In the genomic region with DNA sequence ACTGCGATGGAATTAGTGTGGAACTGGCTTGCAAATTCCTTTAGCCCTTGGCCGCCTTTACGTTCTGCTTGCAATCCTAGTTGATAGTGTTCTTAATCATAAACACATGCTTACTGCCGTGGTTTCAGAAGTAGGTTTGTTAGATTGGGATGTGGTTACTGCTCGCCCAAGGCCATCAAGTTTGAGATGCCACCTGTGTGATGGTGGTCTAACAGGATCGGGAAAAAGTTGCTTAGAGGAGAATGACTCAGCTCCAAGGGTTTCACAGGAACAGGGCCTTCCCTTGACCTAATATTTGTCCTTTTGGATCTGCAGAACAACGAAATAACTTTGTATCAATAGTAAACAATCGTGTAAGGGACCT, we compare ENCODE assay signal across 8 mouse cellular contexts. TPM values are rescaled to one million over a fixed set of nuclear protein-coding genes. Genes with fewer than 3 reads are reported as not detected.
DNase-seq lines count a peak whose midpoint lies in the region; ATAC-seq and TF ChIP-seq lines count a peak whose summit lies in the region.

No protein-coding gene starts in this region.

- H3K4me1 ChIP-seq in heart, embryonic 12.5 days (replicated peaks) = peaks cover 43% of the 10 kb centered on the region
- peaks cover 31% of the 10 kb centered on the region for H3K4me1 ChIP-seq in E14TG2a.4 (replicated peaks; ENCODE audit: low read depth, low read length)
- peaks cover 20% of the 10 kb centered on the region for H3K4me1 ChIP-seq in forebrain, embryonic 16.5 days (replicated peaks; ENCODE audit: control insufficient read depth, insufficient read depth, low read length)

- peaks cover 23% of the 10 kb centered on the region for H3K36me3 ChIP-seq in heart, embryonic 12.5 days
- peaks cover 35% of the 10 kb centered on the region for H3K36me3 ChIP-seq in E14TG2a.4 (ENCODE audit: insufficient read depth, low read length)
- H3K36me3 ChIP-seq in forebrain, embryonic 16.5 days (ENCODE audit: control insufficient read depth, insufficient read depth) = no peaks in the 10 kb centered on the region

- ATAC-seq in heart, embryonic 12.5 days (ENCODE audit: insufficient number of reproducible peaks, low FRiP score) = no peak
- ATAC-seq in forebrain, embryonic 16.5 days = no peak
- ATAC-seq in megakaryocyte progenitor cell, adult 5-6 weeks (replicated peaks; ENCODE audit: poor library complexity) = peak; percentile 4; the same call in 1 of the 2 replicates

- H3K9me3 ChIP-seq in heart, embryonic 12.5 days (replicated peaks) = no peaks in the 10 kb centered on the region
- H3K9me3 ChIP-seq in E14TG2a.4 (ENCODE audit: low read length) = no peaks in the 10 kb centered on the region
- no peaks in the 10 kb centered on the region for H3K9me3 ChIP-seq in forebrain, embryonic 16.5 days (ENCODE audit: control insufficient read depth, low read length)

- peak overlapping the region; percentile 83 for H3K4me2 ChIP-seq in heart, embryonic 12.5 days
- H3K4me2 ChIP-seq in forebrain, embryonic 16.5 days (ENCODE audit: low read length) = peak overlapping the region; percentile 90

- WGBS in heart, embryonic 12.5 days = 19% methylated on average over 8 of the region's 8 CpGs
- WGBS in forebrain, embryonic 16.5 days = 24% methylated on average over 8 of the region's 8 CpGs

- peak overlapping the region; percentile 77 for H3K4me3 ChIP-seq in heart, embryonic 12.5 days
- peak overlapping the region; percentile 88 for H3K4me3 ChIP-seq in E14TG2a.4 (replicated peaks; ENCODE audit: low read length)
- peak overlapping the region; percentile 61 for H3K4me3 ChIP-seq in forebrain, embryonic 16.5 days (replicated peaks; ENCODE audit: low read length)

- H3K9ac ChIP-seq in heart, embryonic 12.5 days = peak overlapping the region; percentile 86
- peak overlapping the region; percentile 65 for H3K9ac ChIP-seq in forebrain, embryonic 16.5 days (replicated peaks; ENCODE audit: low read depth, low read length)

- DNase-seq in heart, adult 11 months = no peak
- DNase-seq in right cerebral cortex, postnatal 36 days (ENCODE audit: low spot score in 2 of 2) = no peak
- DNase-seq in left cerebral cortex, adult 8-10 months (ENCODE audit: low spot score in 2 of 2) = no peak
- no peak for DNase-seq in layer of hippocampus, postnatal 25 days (ENCODE audit: extremely low spot score in 1 of 2, low spot score in 1 of 2)

- TF ChIP-seq CTCF in E14TG2a.4 (conservative IDR thresholded peaks at IDR 0.05; ENCODE audit: low read length) = no peak

- peak overlapping the region; percentile 90 for H3K27ac ChIP-seq in heart, embryonic 12.5 days (ENCODE audit: poor library complexity, severe bottlenecking)
- H3K27ac ChIP-seq in forebrain, embryonic 16.5 days (ENCODE audit: low read length) = no peak overlapping the region

- H3K27me3 ChIP-seq in heart, embryonic 12.5 days (replicated peaks) = no peaks in the 10 kb centered on the region
- no peaks in the 10 kb centered on the region for H3K27me3 ChIP-seq in E14TG2a.4 (ENCODE audit: insufficient read depth, low read length)
- no peaks in the 10 kb centered on the region for H3K27me3 ChIP-seq in forebrain, embryonic 16.5 days (replicated peaks; ENCODE audit: control insufficient read depth, insufficient read depth, low read length)

RNA-seq across cellular contexts. Expression of gene Abhd4, which starts 5.7 kb away (rescaled TPM):
- 87.6 and 90.2 TPM in 2 replicates for polyA plus RNA-seq in heart, embryonic 12.5 days (2016; fragmentation: Nextera tagmentation; extraction: Ambion mirVana)
- 50.2 and 55.1 TPM in 2 replicates for polyA plus RNA-seq in forebrain, embryonic 16.5 days (2015; fragmentation: Nextera tagmentation; extraction: Ambion mirVana)
- total RNA-seq in megakaryocyte progenitor cell, adult 5-6 weeks (2015) = 34.6 and 44.2 TPM in 2 replicates
- total RNA-seq in megakaryocyte progenitor cell, adult 5-6 weeks (2017) = 20.4 and 33.1 TPM in 2 replicates
- 10 to 100 TPM; 53.6 to 66.2 (median 59.0) TPM for total RNA-seq in left cerebral cortex, adult 8-10 months (2022)
- 10 to 100 TPM; 60.2 to 64.3 TPM for total RNA-seq in layer of hippocampus, postnatal 25 days (2021)

RNA-seq across cellular contexts. Expression of gene Dad1, which starts 5.8 kb away (rescaled TPM):
- 365 and 374 TPM in 2 replicates for polyA plus RNA-seq in heart, embryonic 12.5 days (2016; fragmentation: Nextera tagmentation; extraction: Ambion mirVana)
- 290 and 292 TPM in 2 replicates for polyA plus RNA-seq in forebrain, embryonic 16.5 days (2015; fragmentation: Nextera tagmentation; extraction: Ambion mirVana)
- total RNA-seq in megakaryocyte progenitor cell, adult 5-6 weeks (2015) = 228 and 315 TPM in 2 replicates
- 125 and 135 TPM in 2 replicates for total RNA-seq in megakaryocyte progenitor cell, adult 5-6 weeks (2017)
- 100 to 1,000 TPM; 107 to 115 (median 113) TPM for total RNA-seq in left cerebral cortex, adult 8-10 months (2022)
- 100 to 1,000 TPM; 117 to 132 TPM for total RNA-seq in layer of hippocampus, postnatal 25 days (2021)

RNA-seq across cellular contexts. Expression of gene Olfr49, which starts 25.0 kb away (rescaled TPM):
- not detected in 2 replicates for polyA plus RNA-seq in heart, embryonic 12.5 days (2016; fragmentation: Nextera tagmentation; extraction: Ambion mirVana)
- not detected in 2 replicates for polyA plus RNA-seq in forebrain, embryonic 16.5 days (2015; fragmentation: Nextera tagmentation; extraction: Ambion mirVana)
- total RNA-seq in megakaryocyte progenitor cell, adult 5-6 weeks (2015) = not detected in 2 replicates
- not detected in 2 replicates for total RNA-seq in megakaryocyte progenitor cell, adult 5-6 weeks (2017)
- not detected for total RNA-seq in left cerebral cortex, adult 8-10 months (2022)
- not detected for total RNA-seq in layer of hippocampus, postnatal 25 days (2021)
